Mouse (Mus musculus) urinary bladder, postnatal 4 days (tissue): ENCODE results near the gene Hnf4a.
"Not testable (repeated sequence)": the region's sequence is repeated elsewhere in the genome, so short reads cannot be mapped to it uniquely, and the experiment has no call there.

Experiments
- DNase-seq, 2 experiments: peaks; one replicate each; pipeline ENCODE4 v3.0.0; 2021 to 2022; ENCODE audit warnings: low spot score in 2 of 2

The Hnf4a gene

GRCm38 (mm10) chr2:163617874-163618273 is 111.3 kb downstream of the Hnf4a start:
- no peak for DNase-seq

DNA sequence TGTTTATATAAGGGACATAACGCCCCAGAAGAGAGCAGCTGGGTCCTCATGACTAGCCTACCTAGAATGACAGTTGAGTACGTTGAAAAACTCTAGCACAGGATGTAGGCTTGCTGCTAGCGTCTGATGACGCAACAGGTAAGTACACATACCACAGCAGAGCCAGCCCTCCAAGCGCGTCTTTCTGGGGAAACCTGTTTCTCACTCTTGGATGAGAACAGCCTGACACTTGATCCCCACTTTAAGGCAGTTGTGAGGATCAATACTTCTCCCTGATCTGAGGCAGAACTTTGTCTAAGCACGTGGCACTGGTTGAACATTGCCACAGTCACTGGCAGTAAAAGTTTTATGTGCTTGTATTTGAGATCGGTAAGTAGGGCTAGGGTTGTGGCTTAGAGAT is 113.8 kb downstream of the Hnf4a start:
- no peak for DNase-seq

DNA sequence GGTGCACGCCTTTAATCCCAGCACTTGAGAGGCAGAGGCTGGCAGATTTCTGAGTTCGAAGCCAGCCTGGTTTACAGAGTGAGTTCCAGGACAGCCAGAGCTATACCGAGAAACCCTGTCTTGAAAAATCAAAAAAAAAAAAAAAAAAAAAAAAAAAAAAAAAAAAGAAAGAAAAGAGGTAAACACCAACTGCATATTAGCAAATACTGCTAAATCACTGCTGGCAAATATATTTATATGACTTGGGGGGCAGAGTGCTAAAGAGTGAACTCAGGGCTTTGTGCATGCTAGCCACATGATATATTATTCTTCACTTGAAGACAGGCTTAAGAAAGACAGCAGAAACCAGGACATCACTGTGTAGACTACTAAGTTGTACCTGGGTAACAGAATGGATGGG is 114.8 kb downstream of the Hnf4a start:
- DNase-seq = not testable (repeated sequence)
